ENCODE assay signal across 8 mouse cellular contexts in the genomic region with DNA sequence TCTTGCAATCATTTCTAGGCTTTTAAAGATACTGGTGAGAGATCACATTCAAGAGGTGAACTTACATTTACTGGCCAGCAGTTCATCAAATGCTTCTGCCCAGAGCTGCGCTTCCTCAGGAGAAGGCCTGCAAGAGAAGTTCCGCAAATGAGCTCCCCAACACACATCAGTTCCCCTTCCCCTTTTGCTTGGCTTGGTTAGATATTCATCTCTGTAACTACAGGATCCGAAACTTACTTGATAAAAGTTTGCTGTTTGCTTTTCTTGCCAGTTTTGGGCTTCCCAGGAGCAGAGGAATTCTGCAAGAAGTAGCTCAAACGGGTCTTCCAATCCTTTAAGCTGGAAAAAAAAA. TPM values are rescaled to one million over a fixed set of nuclear protein-coding genes. Genes with fewer than 3 reads are reported as not detected.
DNase-seq lines count a peak whose midpoint lies in the region; ATAC-seq and TF ChIP-seq lines count a peak whose summit lies in the region.

No protein-coding gene starts in this region.

- H3K27ac ChIP-seq in heart, embryonic 13.5 days (replicated peaks), result no peak overlapping the region
- no peak overlapping the region for H3K27ac ChIP-seq in liver, embryonic 14.5 days

- peaks cover 30% of the 10 kb centered on the region; the same call in 1 of the 2 replicates for H3K4me1 ChIP-seq in heart, embryonic 13.5 days
- peaks cover 3 to 8% of the 10 kb centered on the region in 2 experiments for H3K4me1 ChIP-seq in liver, embryonic 14.5 days (replicated peaks; ENCODE audit: control insufficient read depth in 2 of 2, insufficient read depth in 2 of 2, low read length in 1 of 2)

- TF ChIP-seq EP300 in liver, embryonic 14.5 days (IDR thresholded peaks at IDR 0.05; ENCODE audit: low read depth), result no peak

- no peaks in the 10 kb centered on the region for H3K27me3 ChIP-seq in heart, embryonic 13.5 days (replicated peaks)
- no peaks in the 10 kb centered on the region for H3K27me3 ChIP-seq in liver, embryonic 14.5 days (ENCODE audit: control insufficient read depth, insufficient read depth, low read length)

- H3K9me3 ChIP-seq in heart, embryonic 13.5 days, result no peaks in the 10 kb centered on the region
- H3K9me3 ChIP-seq in liver, embryonic 14.5 days (ENCODE audit: control insufficient read depth, low read length), result no peaks in the 10 kb centered on the region

- no peak for TF ChIP-seq CTCF in liver, embryonic 14.5 days (IDR thresholded peaks at IDR 0.05; ENCODE audit: low read depth)

- no peak for ATAC-seq in heart, embryonic 13.5 days (ENCODE audit: extremely low read depth, insufficient number of reproducible peaks, low FRiP score, low TSS enrichment)
- no peak for ATAC-seq in liver, embryonic 14.5 days (ENCODE audit: insufficient read depth)

- peak overlapping the region; percentile 89; the same call in 1 of the 2 replicates for H3K9ac ChIP-seq in heart, embryonic 13.5 days
- no peak overlapping the region for H3K9ac ChIP-seq in liver, embryonic 14.5 days (replicated peaks)

- peaks cover 18% of the 10 kb centered on the region for H3K36me3 ChIP-seq in heart, embryonic 13.5 days
- H3K36me3 ChIP-seq in liver, embryonic 14.5 days (replicated peaks; ENCODE audit: control insufficient read depth, insufficient read depth, low read depth), result no peaks in the 10 kb centered on the region

- H3K4me3 ChIP-seq in heart, embryonic 13.5 days, result peak overlapping the region; percentile 73
- H3K4me3 ChIP-seq in liver, embryonic 14.5 days (ENCODE audit: insufficient read depth in 1 of 2, low read depth in 2 of 2, low read length in 2 of 2), result peak overlapping the region in 1 of 2 experiments; percentile 61; a peak in 2 of 4 replicates

- 63% methylated on average over 4 of the region's 4 CpGs for WGBS in heart, embryonic 13.5 days
- 30% methylated on average over 4 of the region's 4 CpGs for WGBS in liver, embryonic 14.5 days (ENCODE audit: insufficient replicate concordance)

- DNase-seq in thymus, postnatal 4 days, result peak; percentile 13
- DNase-seq in thymus, postnatal 10 days (ENCODE audit: low spot score in 2 of 2), result no peak
- DNase-seq in liver, embryonic 14.5 days (ENCODE audit: low read depth in 3 of 3, low spot score in 3 of 3), result no peak
- peak; percentile 43 for DNase-seq in skeletal muscle tissue, adult 2 months (ENCODE audit: low read depth, low spot score)
- DNase-seq in ovary, postnatal 36 days (ENCODE audit: low spot score), result no peak
- no peak for DNase-seq in Muller cell, postnatal 12 days (ENCODE audit: inconsistent ontology term)
- no peak for DNase-seq in testis, postnatal 10 days (ENCODE audit: low spot score)

- peak overlapping the region; percentile 95 for H3K4me2 ChIP-seq in heart, embryonic 13.5 days
- peak overlapping the region; percentile 89; the same call in 1 of the 2 replicates for H3K4me2 ChIP-seq in liver, embryonic 14.5 days (ENCODE audit: low read depth)

RNA-seq across cellular contexts. Expression of gene Rgs2, which starts 1.3 kb away (rescaled TPM):
- 16.4 and 18.8 TPM in 2 replicates for polyA plus RNA-seq in heart, embryonic 13.5 days (2015; fragmentation: Nextera tagmentation; extraction: Ambion mirVana)
- 1.6 and 3.4 TPM in 2 replicates for polyA plus RNA-seq in liver, embryonic 14.5 days (2012; rRNA removed)
- polyA plus RNA-seq in liver, embryonic 14.5 days (2014; fragmentation: Nextera tagmentation; extraction: Ambion mirVana), result 6.8 and 8.2 TPM in 2 replicates

Comparison
In these comparisons a context has a peak if more than half of its experiments do, and no peak if none do; other contexts are left out.
1. DNase-seq: peak in thymus, postnatal 4 days (single experiment) and skeletal muscle tissue, adult 2 months (single experiment); none in thymus, postnatal 10 days (0 of 2), liver, embryonic 14.5 days (0 of 3), ovary, postnatal 36 days (single experiment), Muller cell, postnatal 12 days (single experiment) and testis, postnatal 10 days (single experiment).